Mouse (Mus musculus) frontal cortex, postnatal 14 days (tissue): ENCODE results near the gene Cbfa2t3.

Experiments used
- DNase-seq, 2 experiments: peaks; one replicate each; pipeline ENCODE4 v3.0.0; 2022; ENCODE audit warnings: low spot score in 2 of 2

Cbfa2t3 gene

GRCm38 (mm10) chr8:122699005-122699492 is at the start of gene Cbfa2t3:
Gene Cbfa2t3 (minus strand): TSS chr8:122699109.
- no peak for DNase-seq

DNA sequence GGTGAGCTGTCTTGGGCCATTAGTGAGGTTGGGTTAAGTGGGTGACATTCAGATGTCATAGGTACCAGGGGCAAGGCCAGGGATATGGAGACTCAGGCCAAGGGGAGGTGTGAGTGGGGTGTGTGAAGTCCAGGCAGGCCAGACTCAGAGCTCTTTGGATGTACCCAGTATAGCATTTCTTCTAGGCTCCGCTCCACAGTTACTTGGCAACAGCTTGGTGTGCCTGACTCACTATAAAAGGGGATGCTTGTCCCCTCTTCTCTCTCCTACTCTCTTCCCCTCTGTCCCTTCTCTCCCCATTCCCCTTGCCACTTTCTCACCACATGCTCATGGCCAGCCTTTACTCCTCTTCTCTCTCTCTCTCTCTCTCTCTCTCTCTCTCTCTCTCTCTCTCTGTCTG is 48.9 kb upstream of the Cbfa2t3 start:
- no peak for DNase-seq

DNA sequence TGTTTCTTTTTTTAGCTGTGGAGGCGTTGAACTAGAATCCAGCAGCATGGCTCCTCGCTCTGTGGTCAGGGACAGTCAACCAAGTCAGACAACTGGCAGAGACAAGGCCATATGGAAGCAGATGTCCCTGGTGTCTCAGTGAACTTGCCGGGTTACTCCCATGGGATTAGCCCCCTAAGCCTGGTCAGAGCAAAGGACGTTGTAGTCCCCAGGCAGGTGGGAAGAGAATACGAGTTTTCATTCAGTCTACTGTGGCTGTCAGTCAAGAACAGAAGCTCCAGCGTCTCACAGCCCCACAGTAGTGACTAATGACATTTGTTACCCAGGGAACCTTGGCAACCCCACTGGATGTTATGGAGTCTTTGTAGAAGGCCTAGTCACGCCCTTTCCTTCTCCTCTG is 47.5 kb upstream of the Cbfa2t3 start:
- DNase-seq = no peak

DNA sequence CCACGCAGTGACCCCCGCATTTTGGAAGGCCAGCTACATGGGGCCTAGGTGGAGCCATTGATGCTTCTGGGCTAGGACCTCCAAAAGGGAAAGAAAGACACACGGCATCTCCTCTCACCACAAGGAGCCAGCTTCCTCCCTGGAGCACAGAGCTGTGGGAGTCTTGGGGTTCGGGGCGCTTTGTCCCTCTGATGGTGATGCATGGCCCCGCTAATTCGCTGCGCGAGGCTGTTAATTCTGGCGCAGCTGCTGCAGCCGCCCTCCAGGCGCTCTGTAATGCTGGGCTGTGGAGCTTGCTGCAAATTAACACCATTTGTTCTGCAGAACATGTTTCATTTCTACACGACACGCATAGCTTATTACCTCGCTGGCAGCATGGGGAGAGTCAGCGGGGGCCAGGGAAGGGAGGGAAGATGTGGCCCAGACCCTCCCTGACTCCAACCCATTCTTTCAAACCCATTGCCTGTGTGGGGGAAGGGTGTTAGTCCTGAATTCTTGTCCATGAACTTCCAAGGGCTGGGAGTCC is 46.9 kb upstream of the Cbfa2t3 start:
- no peak for DNase-seq

- DNase-seq = no peak
Measured at GRCm38 (mm10) chr8:122745022-122745749, 46.3 kb upstream of the Cbfa2t3 start.

- DNase-seq = no peak
Measured at GRCm38 (mm10) chr8:122742471-122742870, 43.6 kb upstream of the Cbfa2t3 start.

DNA sequence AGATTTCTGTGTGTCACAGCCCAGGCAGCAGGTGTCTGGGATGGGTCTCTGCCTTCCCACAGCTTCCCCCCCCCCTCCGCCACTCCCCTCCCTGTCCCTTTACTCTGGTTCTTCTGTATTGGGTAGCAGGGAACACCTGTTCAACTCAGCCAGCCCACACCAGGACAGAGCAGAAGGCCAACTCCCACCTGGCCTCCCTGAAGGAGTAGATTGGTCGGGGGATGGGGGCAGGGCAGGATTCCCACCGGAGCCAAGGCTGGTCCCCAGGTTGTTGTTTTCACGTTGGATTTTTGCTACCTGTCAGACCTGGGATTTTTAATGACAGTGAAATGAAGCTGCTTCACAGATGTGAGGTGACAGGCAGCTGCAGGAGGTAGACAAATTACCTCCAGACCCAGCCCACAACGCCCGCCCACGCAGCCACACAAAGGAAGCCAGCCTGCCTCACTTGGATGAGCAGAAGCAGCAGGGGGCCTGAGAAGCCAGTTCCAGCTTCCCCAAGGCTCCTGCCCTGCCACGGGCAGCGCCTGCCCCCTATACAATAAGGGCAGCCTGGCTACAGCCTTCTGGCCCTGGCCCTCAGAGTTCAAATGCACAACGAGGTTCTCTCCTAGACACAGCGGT is 40.3 kb upstream of the Cbfa2t3 start:
- no peak for DNase-seq

DNA sequence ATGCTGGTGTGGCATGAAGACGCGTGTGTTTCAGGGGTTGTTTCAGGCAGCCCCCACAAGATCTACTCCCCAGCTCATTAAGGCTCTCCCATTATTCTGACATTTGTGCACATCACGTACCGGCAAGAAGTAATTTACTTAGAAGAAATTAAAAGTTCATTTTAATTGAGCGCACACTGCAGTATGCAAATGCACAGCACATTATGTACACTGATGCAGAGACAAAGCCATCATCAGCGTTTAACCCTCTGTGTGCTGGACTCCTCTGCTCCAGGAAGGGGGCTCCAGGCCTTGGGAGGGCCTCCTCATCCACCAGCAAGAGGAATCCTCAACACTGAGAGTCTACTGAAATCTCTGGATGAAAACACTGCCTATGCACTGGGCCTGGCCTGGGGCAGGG is 39.0 kb upstream of the Cbfa2t3 start:
- DNase-seq = no peak

- DNase-seq = no peak
Measured at GRCm38 (mm10) chr8:122737071-122737470, 38.2 kb upstream of the Cbfa2t3 start.

DNA sequence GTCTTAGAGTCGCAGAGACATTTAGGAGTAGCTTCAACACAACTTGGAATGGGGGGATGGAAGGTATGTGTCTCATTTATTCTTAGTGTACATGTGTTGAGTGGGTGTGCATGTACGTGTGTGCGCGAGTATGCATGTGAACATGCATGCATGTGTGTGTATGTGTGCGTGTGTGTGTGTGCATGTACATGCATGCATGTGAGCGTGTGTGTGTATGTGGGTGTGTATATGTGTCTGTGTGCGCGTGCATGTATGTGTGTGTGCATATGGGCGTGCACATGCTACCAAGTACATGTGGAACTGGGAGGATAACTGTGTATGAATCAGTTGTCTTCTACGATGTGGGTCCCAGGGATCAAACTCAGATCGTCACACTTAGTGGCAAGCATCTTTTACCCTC is 37.7 kb upstream of the Cbfa2t3 start:
- DNase-seq = no peak

DNA sequence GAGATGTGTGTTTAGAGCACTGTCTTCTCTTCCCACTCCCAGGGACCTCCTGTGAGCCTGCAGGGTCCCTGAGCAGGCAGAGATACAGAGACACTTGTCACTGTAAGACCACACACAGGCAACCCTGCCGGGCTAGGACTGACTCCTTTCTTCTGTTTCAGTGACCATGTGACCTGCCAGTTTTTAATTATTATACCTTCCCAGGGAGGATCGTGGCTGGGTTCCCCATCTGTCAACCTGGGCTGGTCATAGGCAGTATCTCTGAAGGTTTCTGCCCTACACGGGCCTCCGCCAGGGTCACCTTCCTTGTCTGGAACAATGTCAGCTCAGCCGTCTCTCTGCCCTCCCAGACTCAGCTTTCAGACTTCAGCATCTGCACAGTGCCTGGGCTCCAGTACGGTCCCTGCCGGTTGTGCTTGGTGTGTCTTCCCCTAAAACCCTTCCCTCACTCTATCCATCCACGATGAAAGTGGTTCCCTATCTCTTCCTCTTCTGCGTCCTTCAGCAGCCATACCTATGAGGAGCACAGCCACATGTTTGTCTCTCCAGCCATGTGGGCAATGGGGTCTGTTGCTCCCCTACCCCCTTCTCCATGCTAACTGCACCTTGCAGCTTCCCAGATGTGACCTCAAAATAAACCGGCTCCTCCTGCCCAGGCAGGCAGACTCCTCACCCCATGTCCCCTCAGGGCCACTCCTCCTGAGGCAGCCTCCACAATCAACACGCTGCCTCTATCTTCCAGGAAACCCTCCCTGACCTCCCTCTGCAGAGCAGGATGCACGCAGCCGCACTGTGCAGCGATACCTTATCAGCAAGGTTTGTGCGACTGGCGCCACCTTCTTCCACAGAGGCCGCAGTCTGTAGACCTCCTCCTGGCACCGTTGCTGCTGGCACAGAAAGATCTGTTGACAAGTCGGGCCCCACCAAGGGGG is 36.9 kb upstream of the Cbfa2t3 start:
- no peak for DNase-seq

DNA sequence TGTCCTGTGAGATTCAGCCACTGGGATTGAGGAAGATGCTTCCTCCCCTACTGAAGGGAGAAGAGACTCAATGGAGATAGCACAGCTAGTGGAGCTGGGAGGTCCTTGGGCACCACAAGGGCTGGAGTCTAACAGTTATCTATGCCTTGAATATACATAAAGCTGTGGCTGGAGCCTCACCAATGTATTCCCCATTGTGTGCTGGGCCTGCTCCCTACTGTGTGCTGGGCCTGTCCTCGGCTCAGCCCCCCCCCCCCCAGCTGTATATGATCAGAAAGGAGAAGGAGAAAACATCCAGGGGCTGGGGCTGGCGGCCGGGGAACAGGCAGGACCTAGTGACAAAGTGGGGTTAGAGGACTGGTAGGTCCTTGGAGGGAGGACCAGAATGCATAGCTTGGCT is 36.2 kb upstream of the Cbfa2t3 start:
- DNase-seq = no peak

- DNase-seq = no peak
Measured at GRCm38 (mm10) chr8:122728630-122729029, 29.7 kb upstream of the Cbfa2t3 start.

DNA sequence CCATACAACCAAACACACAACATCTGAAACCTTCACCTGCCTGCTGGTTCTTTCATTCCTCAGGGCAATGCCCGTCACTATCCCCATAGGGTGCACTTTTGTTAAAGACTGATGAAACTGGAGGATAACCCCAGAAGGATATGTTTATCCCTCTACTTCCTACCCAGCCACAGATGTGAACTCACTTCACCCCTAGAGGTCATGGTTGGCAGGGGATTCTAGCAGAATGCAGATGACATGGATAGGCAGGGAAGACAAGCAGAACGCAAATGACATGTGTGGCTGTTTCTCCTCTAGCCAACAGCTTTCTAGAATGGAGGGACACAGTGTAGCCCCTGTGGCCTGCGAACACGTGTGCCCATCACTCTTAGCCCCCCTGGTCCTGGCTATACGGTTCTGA is 28.5 kb upstream of the Cbfa2t3 start:
- DNase-seq = no peak

GRCm38 (mm10) chr8:122726789-122727188 is 27.9 kb upstream of the Cbfa2t3 start:
- no peak for DNase-seq

GRCm38 (mm10) chr8:122725187-122725586 is 26.3 kb upstream of the Cbfa2t3 start:
- DNase-seq = no peak

- DNase-seq = no peak
Measured at GRCm38 (mm10) chr8:122720811-122721640, 22.1 kb upstream of the Cbfa2t3 start.

DNA sequence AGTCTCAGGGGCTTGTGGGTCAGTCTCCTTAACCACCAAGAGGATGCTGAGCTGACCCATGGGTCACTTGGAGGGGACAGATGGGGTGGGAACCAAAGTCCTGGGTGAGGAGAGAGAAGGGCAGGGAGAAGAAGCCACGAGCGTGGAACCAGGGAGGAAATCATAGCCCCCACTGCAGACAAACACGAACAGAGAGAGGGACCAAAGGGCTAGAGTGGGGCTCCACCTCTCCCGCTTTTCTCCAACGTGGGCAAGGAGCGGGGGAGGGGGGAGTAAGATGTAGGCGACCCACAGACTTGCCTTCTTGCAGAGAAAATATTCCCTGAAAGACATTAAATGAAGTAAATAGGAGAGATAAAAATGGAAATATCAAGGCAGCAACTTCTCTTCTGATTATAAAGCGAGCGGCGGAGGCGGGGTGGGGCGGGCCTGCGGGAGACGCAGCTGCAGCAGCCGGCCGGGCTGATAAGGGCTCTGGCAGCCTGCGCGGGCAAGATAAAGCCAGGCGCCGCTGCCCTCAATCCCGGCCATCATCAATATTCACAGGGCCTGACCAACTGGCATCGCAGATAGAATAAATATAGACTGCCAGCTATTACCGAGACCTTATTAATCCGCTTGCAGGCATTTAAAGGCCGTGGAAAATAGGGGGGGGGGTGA is 21.3 kb upstream of the Cbfa2t3 start:
- DNase-seq = no peak

GRCm38 (mm10) chr8:122719500-122720065 is 20.7 kb upstream of the Cbfa2t3 start:
- DNase-seq = no peak
